Mouse (Mus musculus) olfactory bulb, adult 2 months (tissue): Measurements from ENCODE around the gene Dnajc16.

Experiments used
- CTCF ChIP-seq: fragments of 200-500 bp; IDR thresholded peaks from 2 replicates; pipeline ENCODE4 v1.5.1; 2012; ENCODE audit warnings: low read depth, mild to moderate bottlenecking, low read length, moderate library complexity; ENCODE audit not compliant: insufficient read depth
- POLR2A ChIP-seq: fragments of 200-500 bp; IDR thresholded peaks from 2 replicates; pipeline ENCODE4 v1.6.1; 2012; ENCODE audit warnings: mild to moderate bottlenecking, low read depth, low read length, moderate library complexity; ENCODE audit not compliant: insufficient read depth

GRCm38 (mm10) chr4:141752076-141752421 lies 38.7 kb downstream of the Dnajc16 start:
- TF ChIP-seq CTCF: no peak
- no peak for TF ChIP-seq POLR2A
